In the genomic region with DNA sequence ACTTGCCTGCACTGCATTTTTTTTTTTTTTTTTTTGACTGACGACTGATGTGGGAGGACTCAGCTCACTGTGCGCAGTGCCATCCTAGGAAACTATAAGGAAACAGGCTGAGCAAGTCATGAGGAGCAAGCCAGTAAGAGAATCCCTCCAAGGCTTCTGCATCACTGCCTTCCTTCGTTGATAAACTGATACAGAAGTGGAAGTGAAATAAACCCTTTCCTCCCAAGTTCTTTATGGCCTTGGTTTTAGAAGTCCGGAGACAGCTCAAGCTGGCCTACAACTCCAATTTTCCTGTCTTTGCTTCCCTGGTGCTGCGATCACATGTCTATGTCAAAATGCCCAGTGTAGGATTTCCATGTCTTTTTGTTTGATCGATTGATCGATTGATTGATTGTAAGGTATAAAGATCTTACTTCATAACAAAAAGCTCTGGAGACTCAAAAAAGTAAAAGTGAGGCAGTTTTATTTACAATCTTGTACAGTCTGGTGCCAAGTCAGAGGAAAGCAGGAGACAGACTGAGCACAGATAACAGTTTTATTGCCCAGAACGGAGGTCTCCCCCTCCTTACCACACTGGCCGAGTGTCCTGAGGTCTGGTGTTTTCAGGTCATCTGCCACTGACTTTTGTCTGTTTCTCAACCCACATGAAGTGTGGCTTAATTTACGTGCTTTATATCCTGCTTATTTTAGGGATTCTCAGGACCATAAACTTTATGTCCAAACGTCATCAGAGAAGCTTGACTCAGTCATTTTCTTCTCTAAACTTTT, we compare ENCODE assay signal across 18 mouse cellular contexts. TPM values are rescaled to one million over a fixed set of nuclear protein-coding genes. Genes with fewer than 3 reads are reported as not detected.
"Had no signal": no experiment of that assay in that cellular context is flagged by ENCODE, and none has a peak within 500 bp of the region (broad histone marks: within the 10 kb centered on the region; RNA-seq: fewer than 3 reads in every experiment).

No protein-coding gene starts in this region.

- H3K27me3 ChIP-seq: neural tube, embryonic 15.5 days; stomach, embryonic 15.5 days had no signal

- H3K9ac ChIP-seq: neural tube, embryonic 15.5 days; stomach, embryonic 15.5 days had no signal

- H3K36me3 ChIP-seq: neural tube, embryonic 15.5 days; stomach, embryonic 15.5 days had no signal

- H3K4me2 ChIP-seq: neural tube, embryonic 15.5 days; stomach, embryonic 15.5 days had no signal

- H3K4me1 ChIP-seq: neural tube, embryonic 15.5 days; stomach, embryonic 15.5 days had no signal

- H3K9me3 ChIP-seq: neural tube, embryonic 15.5 days; stomach, embryonic 15.5 days had no signal

- H3K27ac ChIP-seq: neural tube, embryonic 15.5 days; stomach, embryonic 15.5 days; stomach, postnatal 0 days had no signal

- H3K4me3 ChIP-seq: neural tube, embryonic 15.5 days; stomach, embryonic 15.5 days had no signal

- DNase-seq: retina, postnatal 1 day; right cerebral cortex, adult 18-20 months; right cerebral cortex, postnatal 14 days; right cerebral cortex, postnatal 25 days; right cerebral cortex, postnatal 4 days; spleen, adult 18-20 months; thymus, adult 18-20 months; thymus, adult 2 months; thymus, postnatal 14 days; thymus, postnatal 25 days; thymus, postnatal 36 days; thymus, postnatal 4 days had no signal

RNA-seq across cellular contexts. Expression of a gene that starts 32.2 kb away (rescaled TPM):
- polyA plus RNA-seq: neural tube, embryonic 14.5 days; stomach, embryonic 14.5 days; stomach, embryonic 15.5 days; thymus, postnatal 0 days had no signal
